Mouse (Mus musculus): ENCODE results near the gene Tmem234.

- TF ChIP-seq CTCF (IDR thresholded peaks at IDR 0.05; ENCODE audit: borderline replicate concordance, insufficient read depth, low read depth, low read length) (no peak), POLR2A (IDR thresholded peaks at IDR 0.05; ENCODE audit: borderline replicate concordance, insufficient read depth, low read length) (no peak)
These were observed 18.2 kb upstream of the Tmem234 start for GRCm38 (mm10) chr4:129582251-129582650.

All from cerebellum, adult 2 months (tissue).